In genomic region chr7:45434203-45435015, GRCm38 (mm10) we compare ENCODE assay signal across 8 mouse cellular contexts. TPM values are rescaled to one million over a fixed set of nuclear protein-coding genes. Genes with fewer than 3 reads are reported as not detected.
DNase-seq lines count a peak whose midpoint lies in the region; ATAC-seq and TF ChIP-seq lines count a peak whose summit lies in the region.

TSS of gene Gys1 (plus strand) at chr7:45434844.

- H3K36me3 ChIP-seq in megakaryocyte, embryonic 14.5 days (replicated peaks; ENCODE audit: low read length) = peaks cover 64% of the 10 kb centered on the region

- peak; percentile 95 for ATAC-seq in activated CD4-positive, CD25-positive, alpha-beta regulatory T cell, adult 4 months

- H3K27me3 ChIP-seq in megakaryocyte, embryonic 14.5 days (replicated peaks) = no peaks in the 10 kb centered on the region

- peak within 1 kb of the TSS; percentile 81 for H3K4me3 ChIP-seq in cortical plate, adult 2 months (ENCODE audit: insufficient read depth, low read length)
- H3K4me3 ChIP-seq in megakaryocyte, embryonic 14.5 days (replicated peaks) = peak within 1 kb of the TSS; percentile 99

- no peaks in the 10 kb centered on the region for H3K9me3 ChIP-seq in megakaryocyte, embryonic 14.5 days

- peak; percentile 100 for DNase-seq in gastrocnemius, adult 8-10 months (ENCODE audit: low spot score in 2 of 2)
- DNase-seq in hindlimb bud, embryonic 11.5 days (ENCODE audit: extremely low spot score, low read depth, low spot score) = peak; percentile 99
- peak; percentile 99 to 100 for DNase-seq in left cerebral cortex, adult 8-10 months (ENCODE audit: low spot score in 2 of 2)
- DNase-seq in right cerebral cortex, postnatal 10 days (ENCODE audit: low spot score in 2 of 2) = peak; percentile 100
- peak; percentile 99 for DNase-seq in urinary bladder, postnatal 25 days (ENCODE audit: low spot score)

- TF ChIP-seq POLR2A in cortical plate, adult 2 months (IDR thresholded peaks at IDR 0.05; ENCODE audit: extremely low read depth, insufficient read depth, low read length) = peak; percentile 51; the same call in 1 of the 2 replicates

- peak; percentile 74 for TF ChIP-seq CTCF in cortical plate, adult 2 months (IDR thresholded peaks at IDR 0.05; ENCODE audit: extremely low read depth, insufficient read depth, low read length)

- no peak within 1 kb of the TSS for H3K27ac ChIP-seq in cortical plate, adult 2 months (ENCODE audit: insufficient read depth, low read length)

- H3K4me1 ChIP-seq in cortical plate, adult 2 months (ENCODE audit: control insufficient read depth, insufficient read depth, low read length) = peaks cover 2% of the 10 kb centered on the region
- peaks cover 75% of the 10 kb centered on the region for H3K4me1 ChIP-seq in megakaryocyte, embryonic 14.5 days

RNA-seq across cellular contexts. Expression of gene Gys1, which starts in this region (rescaled TPM):
- 1 to 10 TPM; 9.3 to 9.8 TPM for polyA plus RNA-seq in activated CD4-positive, CD25-positive, alpha-beta regulatory T cell, adult 4 months (2017; shearing (Covaris generic))
- polyA plus RNA-seq in cortical plate, adult 2 months (2012; rRNA removed) = 25.7 and 26.4 TPM in 2 replicates
- total RNA-seq in gastrocnemius, adult 8-10 months (2022) = 100 to 1,000 TPM; 265 to 308 (median 299) TPM
- 10 to 100 TPM; 14.7 to 16.4 (median 15.1) TPM for total RNA-seq in left cerebral cortex, adult 8-10 months (2022)
- polyA plus RNA-seq in megakaryocyte, embryonic 14.5 days (2012; ENCODE audit: insufficient read depth, low replicate concordance) = 33.8 and 44.5 TPM in 2 replicates

Comparison
In these comparisons a context has a peak if more than half of its experiments do, and no peak if none do; other contexts are left out.
1. RNA of gene Gys1 (total RNA-seq): 265 to 308 TPM in gastrocnemius, adult 8-10 months; 14.7 to 16.4 TPM in left cerebral cortex, adult 8-10 months; every median in the first group is over 10 times any median in the second.
2. Peak in every context shown above with its lines, with median percentiles within 50 percentile points of each other: DNase-seq.